Mouse (Mus musculus) intestine, embryonic 15.5 days (tissue): Measurements from ENCODE around the gene Slc31a1. TPM values are rescaled to one million over a fixed set of nuclear protein-coding genes. Genes with fewer than 3 reads are reported as not detected.
A peak's percentile ranks its signal among the peaks of the same experiment; 100 is the strongest.

Experiments used
- ATAC-seq: fragments of 200-750 bp; cut with Nextera tagmentation; 2 replicates; pipeline ENCODE4 v1.8.0; 2017; ENCODE audit warnings: moderate TSS enrichment, moderate library complexity
- H3K27ac ChIP-seq: fragments of 300-500 bp; sonication (generic); 2 replicates; pipeline ENCODE4 v1.5.1; 2015; ENCODE audit warnings: mild to moderate bottlenecking, inconsistent platforms
- H3K27me3 ChIP-seq: fragments of 300-500 bp; sonication (generic); replicated peaks from 2 replicates; pipeline ENCODE4 v1.6.1; 2015; ENCODE audit warnings: inconsistent platforms
- H3K36me3 ChIP-seq: fragments of 300-500 bp; sonication (generic); 2 replicates; pipeline ENCODE4 v1.6.1; 2015; ENCODE audit warnings: inconsistent platforms
- H3K4me1 ChIP-seq: fragments of 300-500 bp; sonication (generic); replicated peaks from 2 replicates; pipeline ENCODE4 v1.6.1; 2015; ENCODE audit warnings: inconsistent platforms
- H3K4me2 ChIP-seq: fragments of 300-500 bp; sonication (generic); replicated peaks from 2 replicates; pipeline ENCODE4 v1.6.1; 2015; ENCODE audit warnings: mild to moderate bottlenecking, inconsistent platforms
- H3K4me3 ChIP-seq: fragments of 300-500 bp; sonication (generic); replicated peaks from 2 replicates; pipeline ENCODE4 v1.5.1; 2015; ENCODE audit warnings: inconsistent platforms
- H3K9ac ChIP-seq: fragments of 300-500 bp; sonication (generic); 2 replicates; pipeline ENCODE4 v1.6.1; 2015; ENCODE audit warnings: inconsistent platforms
- H3K9me3 ChIP-seq: fragments of 300-500 bp; sonication (generic); 2 replicates; pipeline ENCODE4 v1.6.1; 2016; ENCODE audit warnings: inconsistent platforms
- WGBS: fragments of 180-500 bp; shearing (Covaris S2); methylation state at CpG from one replicate; pipeline ENCODE4 v1.1.7; 2015; 5-methylcytosine and 5-hydroxymethylcytosine counted together
- polyA plus RNA-seq: library from polyadenylated mRNA; unstranded; fragments of >200 nt; fragmentation: Nextera tagmentation; extraction: Ambion mirVana; gene quantifications from 2 replicates; pipeline ENCODE4 v1.2.1, GENCODE M21; 2015

Gene Slc31a1
- polyA plus RNA-seq: 96.6 and 102 TPM in 2 replicates

GRCm38 (mm10) chr4:62360088-62360804 is at the start of gene Slc31a1, which contains the start of gene Fkbp15:
Gene Slc31a1 (plus strand): TSS chr4:62360727.
Gene Fkbp15 (minus strand): TSS chr4:62360548.
- 0 out of 2 replicates have a peak, but pooled peaks cover 9% of the 10 kb centered on the region for H3K4me1 ChIP-seq
- no peaks in the 10 kb centered on the region for H3K9me3 ChIP-seq
- peak; percentile 100 for ATAC-seq
- no peaks in the 10 kb centered on the region for H3K27me3 ChIP-seq
- peak within 1 kb of the TSS; percentile 85 for H3K27ac ChIP-seq
- peak within 1 kb of the TSS; percentile 85 for H3K4me3 ChIP-seq
- peak within 1 kb of the TSS; percentile 60 for H3K4me2 ChIP-seq
- no peaks in the 10 kb centered on the region for H3K36me3 ChIP-seq
- H3K9ac ChIP-seq: peak within 1 kb of the TSS; percentile 83
- WGBS: under 1% methylated on average over 51 of the region's 51 CpGs

- H3K9ac ChIP-seq: no peak overlapping the region
- ATAC-seq: no peak
- H3K27ac ChIP-seq: no peak overlapping the region
- H3K27me3 ChIP-seq: no peaks in the 10 kb centered on the region
- H3K9me3 ChIP-seq: no peaks in the 10 kb centered on the region
- H3K36me3 ChIP-seq: peaks cover 14% of the 10 kb centered on the region; the same call in 1 of the 2 replicates
- 95% methylated on average over 2 of the region's 2 CpGs for WGBS
- no peak overlapping the region for H3K4me3 ChIP-seq
- no peaks in the 10 kb centered on the region for H3K4me1 ChIP-seq
- no peak overlapping the region for H3K4me2 ChIP-seq
These were observed 47.7 kb upstream of the Slc31a1 start for GRCm38 (mm10) chr4:62312821-62313220.

- H3K4me3 ChIP-seq: no peak overlapping the region
- no peaks in the 10 kb centered on the region for H3K27me3 ChIP-seq
- peaks cover 14% of the 10 kb centered on the region; the same call in 1 of the 2 replicates for H3K36me3 ChIP-seq
- ATAC-seq: no peak
- H3K27ac ChIP-seq: no peak overlapping the region
- no peak overlapping the region for H3K9ac ChIP-seq
- 94% methylated on average over 9 of the region's 9 CpGs for WGBS
- no peaks in the 10 kb centered on the region for H3K4me1 ChIP-seq
- no peak overlapping the region for H3K4me2 ChIP-seq
- H3K9me3 ChIP-seq: no peaks in the 10 kb centered on the region
These were observed 46.8 kb upstream of the Slc31a1 start for GRCm38 (mm10) chr4:62313641-62314211.

GRCm38 (mm10) chr4:62314516-62314915 is 46.0 kb upstream of the Slc31a1 start:
- Histone ChIP-seq H3K36me3 (peaks cover 19% of the 10 kb centered on the region; the same call in 1 of the 2 replicates), H3K4me1 (no peaks in the 10 kb centered on the region), H3K4me2 (no peak overlapping the region), H3K9me3 (no peaks in the 10 kb centered on the region), H3K27me3 (no peaks in the 10 kb centered on the region), H3K27ac (no peak overlapping the region), H3K4me3 (no peak overlapping the region), H3K9ac (no peak overlapping the region)
- ATAC-seq: no peak
- WGBS: 88% methylated on average over 3 of the region's 3 CpGs

GRCm38 (mm10) chr4:62316456-62316855 is 44.1 kb upstream of the Slc31a1 start:
- Histone ChIP-seq H3K27me3 (no peaks in the 10 kb centered on the region), H3K4me3 (no peak overlapping the region), H3K9ac (no peak overlapping the region), H3K9me3 (no peaks in the 10 kb centered on the region), H3K4me1 (no peaks in the 10 kb centered on the region), H3K4me2 (no peak overlapping the region), H3K27ac (no peak overlapping the region), H3K36me3 (peaks cover 28% of the 10 kb centered on the region; the same call in 1 of the 2 replicates)
- no peak for ATAC-seq
- WGBS: 75% methylated on average over 2 of the region's 2 CpGs

GRCm38 (mm10) chr4:62318294-62318693 is 42.2 kb upstream of the Slc31a1 start:
- H3K27me3 ChIP-seq: no peaks in the 10 kb centered on the region
- WGBS: 74% methylated on average over 1 of the region's 1 CpGs
- no peak overlapping the region for H3K9ac ChIP-seq
- no peaks in the 10 kb centered on the region for H3K4me1 ChIP-seq
- no peaks in the 10 kb centered on the region for H3K9me3 ChIP-seq
- H3K4me2 ChIP-seq: no peak overlapping the region
- peaks cover 37% of the 10 kb centered on the region; the same call in 1 of the 2 replicates for H3K36me3 ChIP-seq
- no peak overlapping the region for H3K27ac ChIP-seq
- ATAC-seq: no peak
- no peak overlapping the region for H3K4me3 ChIP-seq

GRCm38 (mm10) chr4:62322684-62323083 is 37.8 kb upstream of the Slc31a1 start:
- 80% methylated on average over 3 of the region's 3 CpGs for WGBS
- Histone ChIP-seq H3K36me3 (peaks cover 33% of the 10 kb centered on the region), H3K4me3 (no peak overlapping the region), H3K4me1 (no peaks in the 10 kb centered on the region), H3K9ac (no peak overlapping the region), H3K27me3 (no peaks in the 10 kb centered on the region), H3K9me3 (no peaks in the 10 kb centered on the region), H3K4me2 (no peak overlapping the region), H3K27ac (no peak overlapping the region)
- no peak for ATAC-seq

- ATAC-seq: no peak
- Histone ChIP-seq H3K4me3 (no peak overlapping the region), H3K4me2 (no peak overlapping the region), H3K4me1 (no peaks in the 10 kb centered on the region), H3K27me3 (no peaks in the 10 kb centered on the region), H3K9me3 (no peaks in the 10 kb centered on the region), H3K27ac (no peak overlapping the region), H3K36me3 (peaks cover 29% of the 10 kb centered on the region), H3K9ac (no peak overlapping the region)
These were observed 34.4 kb upstream of the Slc31a1 start for GRCm38 (mm10) chr4:62326111-62326510.

- 79% methylated on average over 6 of the region's 6 CpGs for WGBS
- ATAC-seq: no peak
- Histone ChIP-seq H3K4me2 (no peak overlapping the region), H3K36me3 (peaks cover 11% of the 10 kb centered on the region), H3K27ac (no peak overlapping the region), H3K4me1 (no peaks in the 10 kb centered on the region), H3K9me3 (no peaks in the 10 kb centered on the region), H3K4me3 (no peak overlapping the region), H3K9ac (no peak overlapping the region), H3K27me3 (no peaks in the 10 kb centered on the region)
These were observed 31.4 kb upstream of the Slc31a1 start for GRCm38 (mm10) chr4:62328941-62329660.

GRCm38 (mm10) chr4:62331977-62332376 is 28.6 kb upstream of the Slc31a1 start:
- H3K4me3 ChIP-seq: no peak overlapping the region
- no peak for ATAC-seq
- no peaks in the 10 kb centered on the region for H3K27me3 ChIP-seq
- no peaks in the 10 kb centered on the region for H3K9me3 ChIP-seq
- WGBS: 79% methylated on average over 5 of the region's 5 CpGs
- no peak overlapping the region for H3K4me2 ChIP-seq
- H3K4me1 ChIP-seq: no peaks in the 10 kb centered on the region
- H3K36me3 ChIP-seq: peaks cover 8% of the 10 kb centered on the region
- H3K9ac ChIP-seq: no peak overlapping the region
- H3K27ac ChIP-seq: no peak overlapping the region

GRCm38 (mm10) chr4:62338536-62338935 is 22.0 kb upstream of the Slc31a1 start:
- Histone ChIP-seq H3K4me3 (no peak overlapping the region), H3K27me3 (no peaks in the 10 kb centered on the region), H3K36me3 (peaks cover 13% of the 10 kb centered on the region; the same call in 1 of the 2 replicates), H3K9ac (no peak overlapping the region), H3K9me3 (no peaks in the 10 kb centered on the region), H3K4me1 (no peaks in the 10 kb centered on the region), H3K27ac (no peak overlapping the region), H3K4me2 (no peak overlapping the region)
- 88% methylated on average over 5 of the region's 5 CpGs for WGBS
- no peak for ATAC-seq

GRCm38 (mm10) chr4:62344000-62344399 is 16.5 kb upstream of the Slc31a1 start:
- peaks cover 3% of the 10 kb centered on the region for H3K4me1 ChIP-seq
- 94% methylated on average over 1 of the region's 1 CpGs for WGBS
- H3K4me3 ChIP-seq: no peak overlapping the region
- no peaks in the 10 kb centered on the region for H3K27me3 ChIP-seq
- H3K36me3 ChIP-seq: peaks cover 17% of the 10 kb centered on the region
- H3K9me3 ChIP-seq: no peaks in the 10 kb centered on the region
- no peak for ATAC-seq
- H3K9ac ChIP-seq: no peak overlapping the region
- H3K27ac ChIP-seq: no peak overlapping the region
- no peak overlapping the region for H3K4me2 ChIP-seq
